Mouse (Mus musculus) kidney, postnatal 0 days (tissue): ENCODE results near the gene Sdk1. TPM values are rescaled to one million over a fixed set of nuclear protein-coding genes. Genes with fewer than 3 reads are reported as not detected.
A peak's percentile ranks its signal among the peaks of the same experiment; 100 is the strongest.

Experiments
- ATAC-seq: fragments of 200-750 bp; cut with Nextera tagmentation; replicated peaks from 2 replicates; pipeline ENCODE4 v1.8.0; 2017; ENCODE audit warnings: low read depth, moderate number of reproducible peaks, moderate TSS enrichment, moderate library complexity; ENCODE audit not compliant: low FRiP score
- DNase-seq: peaks from one replicate; pipeline ENCODE4 v3.0.0-alpha.2; 2016; ENCODE audit warnings: low spot score
- H3K27ac ChIP-seq: fragments of 300-500 bp; sonication (generic); 2 replicates; pipeline ENCODE4 v1.5.1; 2014; ENCODE audit warnings: mild to moderate bottlenecking
- H3K27me3 ChIP-seq: fragments of 300-500 bp; sonication (generic); 2 replicates; pipeline ENCODE4 v1.6.1; 2014; ENCODE audit warnings: low read length, mixed read lengths; ENCODE audit not compliant: insufficient read depth
- H3K36me3 ChIP-seq: fragments of 300-500 bp; sonication (generic); 2 replicates; pipeline ENCODE4 v1.6.1; 2014; ENCODE audit warnings: low read length, mixed read lengths; ENCODE audit not compliant: insufficient read depth
- H3K4me1 ChIP-seq: fragments of 300-500 bp; sonication (generic); replicated peaks from 2 replicates; pipeline ENCODE4 v1.6.1; 2014; ENCODE audit warnings: antibody characterized with exemption, low read length, mixed read lengths; ENCODE audit not compliant: insufficient read depth
- H3K4me2 ChIP-seq: fragments of 300-500 bp; sonication (generic); 2 replicates; pipeline ENCODE4 v1.6.1; 2014; ENCODE audit warnings: mild to moderate bottlenecking, low read length, moderate library complexity, mixed read lengths
- H3K4me3 ChIP-seq: fragments of 300-500 bp; sonication (generic); replicated peaks from 2 replicates; pipeline ENCODE4 v1.5.1; 2014; ENCODE audit warnings: low read depth, low read length
- H3K9ac ChIP-seq: fragments of 300-500 bp; sonication (generic); 2 replicates; pipeline ENCODE4 v1.6.1; 2014; ENCODE audit warnings: low read depth, low read length
- H3K9me3 ChIP-seq: fragments of 300-500 bp; sonication (generic); replicated peaks from 2 replicates; pipeline ENCODE4 v1.6.1; 2016; ENCODE audit warnings: low read length, inconsistent platforms, mixed read lengths
- CTCF ChIP-seq: IDR thresholded peaks from 2 replicates; pipeline ENCODE4 v1.5.1; 2016; ENCODE audit warnings: antibody characterized with exemption, low read depth, mild to moderate bottlenecking, moderate library complexity
- WGBS: fragments of 180-500 bp; shearing (Covaris S2); extraction: QIAGEN DNeasy Blood & Tissue Kit; methylation state at CpG from one replicate; pipeline ENCODE4 v1.1.7; 2014; 5-methylcytosine and 5-hydroxymethylcytosine counted together
- polyA plus RNA-seq: library from polyadenylated mRNA; unstranded; fragments of >200 nt; fragmentation: Nextera tagmentation; extraction: Ambion mirVana; gene quantifications from 2 replicates; pipeline ENCODE4 v1.2.1, GENCODE M21; 2015

Gene Sdk1
- polyA plus RNA-seq, 1 experiment from 2014 or later = 2.1 TPM

- no peaks in the 10 kb centered on the region for H3K9me3 ChIP-seq
- DNase-seq (no peak), ATAC-seq (no peak)
- no peak overlapping the region for H3K27ac ChIP-seq
- no peaks in the 10 kb centered on the region for H3K4me1 ChIP-seq
- H3K27me3 ChIP-seq = no peaks in the 10 kb centered on the region
- WGBS = 72% methylated on average over 16 of the region's 16 CpGs
- H3K9ac ChIP-seq = no peak overlapping the region
- H3K4me3 ChIP-seq = no peak overlapping the region
- H3K4me2 ChIP-seq = no peak overlapping the region
- no peaks in the 10 kb centered on the region for H3K36me3 ChIP-seq
- no peak for TF ChIP-seq CTCF
These were observed 583.6 kb downstream of the Sdk1 start for GRCm38 (mm10) chr5:141824739-141825379.

GRCm38 (mm10) chr5:141835566-141835965, 594.3 kb downstream of the Sdk1 start:
- no peak for DNase-seq
- Histone ChIP-seq H3K9me3 (no peaks in the 10 kb centered on the region), H3K4me2 (no peak overlapping the region), H3K27me3 (no peaks in the 10 kb centered on the region), H3K4me1 (no peaks in the 10 kb centered on the region), H3K4me3 (no peak overlapping the region), H3K36me3 (no peaks in the 10 kb centered on the region), H3K27ac (no peak overlapping the region), H3K9ac (no peak overlapping the region)
- 50% methylated on average over 6 of the region's 6 CpGs for WGBS
- no peak for ATAC-seq
- TF ChIP-seq CTCF = no peak

- TF ChIP-seq CTCF = no peak
- WGBS = 71% methylated on average over 8 of the region's 8 CpGs
These were observed 595.7 kb downstream of the Sdk1 start for GRCm38 (mm10) chr5:141836892-141837455.

GRCm38 (mm10) chr5:141844701-141845100, 603.4 kb downstream of the Sdk1 start:
- WGBS = 78% methylated on average over 4 of the region's 4 CpGs
- H3K4me1 ChIP-seq = no peaks in the 10 kb centered on the region
- H3K27ac ChIP-seq = no peak overlapping the region
- no peak for DNase-seq
- no peaks in the 10 kb centered on the region for H3K36me3 ChIP-seq
- H3K4me3 ChIP-seq = no peak overlapping the region
- ATAC-seq = no peak
- no peak overlapping the region for H3K9ac ChIP-seq
- no peaks in the 10 kb centered on the region for H3K9me3 ChIP-seq
- H3K4me2 ChIP-seq = no peak overlapping the region
- no peaks in the 10 kb centered on the region for H3K27me3 ChIP-seq
- no peak for TF ChIP-seq CTCF

More at GRCm38 (mm10) chr5:141836892-141837455, 595.7 kb downstream of the Sdk1 start:
- Histone ChIP-seq H3K4me2 (no peak overlapping the region), H3K4me1 (no peaks in the 10 kb centered on the region), H3K9ac (no peak overlapping the region), H3K36me3 (no peaks in the 10 kb centered on the region), H3K27ac (no peak overlapping the region), H3K9me3 (no peaks in the 10 kb centered on the region), H3K27me3 (no peaks in the 10 kb centered on the region), H3K4me3 (no peak overlapping the region)
- DNase-seq = no peak
- ATAC-seq = no peak

GRCm38 (mm10) chr5:141847686-141848085, 606.4 kb downstream of the Sdk1 start:
- WGBS = 85% methylated on average over 4 of the region's 4 CpGs
- TF ChIP-seq CTCF = no peak
- H3K36me3 ChIP-seq = no peaks in the 10 kb centered on the region
- no peaks in the 10 kb centered on the region for H3K27me3 ChIP-seq
- no peak overlapping the region for H3K4me2 ChIP-seq
- H3K9me3 ChIP-seq = no peaks in the 10 kb centered on the region
- H3K27ac ChIP-seq = no peak overlapping the region
- peaks cover 6% of the 10 kb centered on the region; the same call in 1 of the 2 replicates for H3K4me1 ChIP-seq
- DNase-seq (no peak), ATAC-seq (no peak)
- H3K4me3 ChIP-seq = no peak overlapping the region
- H3K9ac ChIP-seq = no peak overlapping the region

- TF ChIP-seq CTCF = no peak; the same call in 1 of the 2 replicates
- 10% methylated on average over 8 of the region's 8 CpGs for WGBS
- Histone ChIP-seq H3K9ac (no peak overlapping the region), H3K4me3 (no peak overlapping the region), H3K4me2 (no peak overlapping the region), H3K27me3 (no peaks in the 10 kb centered on the region), H3K9me3 (no peaks in the 10 kb centered on the region), H3K4me1 (peaks cover 6% of the 10 kb centered on the region), H3K36me3 (no peaks in the 10 kb centered on the region), H3K27ac (no peak overlapping the region)
- peak; percentile 67 for DNase-seq
- peak; percentile 81 for ATAC-seq
These were observed 610.9 kb downstream of the Sdk1 start for GRCm38 (mm10) chr5:141852175-141852574.
